Mouse (Mus musculus): ENCODE data around the gene Sult1d1. TPM values are rescaled to one million over a fixed set of nuclear protein-coding genes. Genes with fewer than 3 reads are reported as not detected.

The Sult1d1 gene
- 0.25 TPM in 1 of 2 replicates, not detected in the other for polyA plus RNA-seq (2015; fragmentation: Nextera tagmentation; extraction: Ambion mirVana)

DNA sequence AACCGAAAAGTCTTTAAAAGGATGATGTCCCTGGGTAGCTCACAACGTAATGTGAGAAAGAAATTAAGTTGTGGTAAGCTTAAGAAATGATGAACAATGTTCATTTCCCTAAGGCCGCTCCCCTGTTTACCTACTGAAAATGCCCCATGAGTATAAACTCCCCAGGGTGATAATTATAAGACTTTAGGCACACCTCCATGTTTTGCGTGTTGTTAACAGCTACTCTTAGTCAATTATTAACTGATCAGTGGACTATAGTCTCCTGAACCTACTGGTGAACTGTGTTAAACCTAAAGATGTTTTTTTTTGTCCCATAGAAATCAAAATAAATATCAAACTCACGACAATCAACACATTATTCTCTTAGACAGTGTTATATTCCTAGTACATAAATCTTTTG, at the start of gene Sult1d1:
Sult1d1 (minus strand) TSS at position 183 of the 400 bp plus-strand sequence.
- no peaks in the 10 kb centered on the region for H3K9me3 ChIP-seq (replicated peaks; ENCODE audit: control insufficient read depth, low read length)
- no peak for ATAC-seq (replicated peaks; ENCODE audit: extremely low read depth, insufficient read depth, low FRiP score)
- WGBS = 74% methylated on average over 5 of the region's 5 CpGs

DNA sequence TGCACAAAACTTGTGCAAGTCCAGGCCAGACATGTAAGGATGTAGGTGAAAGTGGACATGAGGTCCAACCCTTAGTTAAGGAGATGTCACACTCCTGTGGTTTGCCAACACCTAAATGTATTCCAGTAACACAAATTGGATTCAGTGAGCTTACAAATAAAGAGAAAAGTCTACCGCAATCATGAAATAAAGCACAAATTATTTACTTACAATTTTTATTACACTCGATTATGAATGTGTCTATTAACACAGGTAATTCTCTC, 46.2 kb upstream of the Sult1d1 start:
- no peaks in the 10 kb centered on the region for H3K9me3 ChIP-seq (replicated peaks; ENCODE audit: control insufficient read depth, low read length)
- WGBS = 80% methylated on average over 2 of the region's 2 CpGs
- no peak for ATAC-seq (replicated peaks; ENCODE audit: extremely low read depth, insufficient read depth, low FRiP score)
- H3K27me3 ChIP-seq (ENCODE audit: control insufficient read depth, insufficient read depth, low read length) = no peaks in the 10 kb centered on the region
- no peaks in the 10 kb centered on the region for H3K36me3 ChIP-seq (ENCODE audit: control insufficient read depth, insufficient read depth)
- no peak overlapping the region for H3K4me3 ChIP-seq (ENCODE audit: low read length)
- no peak overlapping the region for H3K4me2 ChIP-seq (ENCODE audit: low read depth, low read length)
- H3K27ac ChIP-seq (ENCODE audit: low read length) = no peak overlapping the region
- no peak overlapping the region for H3K9ac ChIP-seq (ENCODE audit: low read length)
- H3K4me1 ChIP-seq (ENCODE audit: control insufficient read depth, insufficient read depth, low read length) = no peaks in the 10 kb centered on the region

More for the DNA sequence above, at the start of gene Sult1d1:
- Histone ChIP-seq H3K27me3 (ENCODE audit: control insufficient read depth, insufficient read depth, low read length) (no peaks in the 10 kb centered on the region), H3K9ac (ENCODE audit: low read length) (no peak within 1 kb of the TSS), H3K4me1 (ENCODE audit: control insufficient read depth, insufficient read depth, low read length) (no peaks in the 10 kb centered on the region), H3K27ac (ENCODE audit: low read length) (no peak within 1 kb of the TSS), H3K4me3 (ENCODE audit: low read length) (no peak within 1 kb of the TSS), H3K4me2 (ENCODE audit: low read depth, low read length) (no peak within 1 kb of the TSS), H3K36me3 (ENCODE audit: control insufficient read depth, insufficient read depth) (no peaks in the 10 kb centered on the region)

- Histone ChIP-seq H3K4me3 (ENCODE audit: low read length) (no peak overlapping the region), H3K4me1 (ENCODE audit: control insufficient read depth, insufficient read depth, low read length) (no peaks in the 10 kb centered on the region), H3K27ac (ENCODE audit: low read length) (no peak overlapping the region), H3K9ac (ENCODE audit: low read length) (no peak overlapping the region), H3K9me3 (replicated peaks; ENCODE audit: control insufficient read depth, low read length) (no peaks in the 10 kb centered on the region), H3K27me3 (ENCODE audit: control insufficient read depth, insufficient read depth, low read length) (no peaks in the 10 kb centered on the region), H3K36me3 (ENCODE audit: control insufficient read depth, insufficient read depth) (no peaks in the 10 kb centered on the region), H3K4me2 (ENCODE audit: low read depth, low read length) (no peak overlapping the region)
- no peak for ATAC-seq (replicated peaks; ENCODE audit: extremely low read depth, insufficient read depth, low FRiP score)
Measured at GRCm38 (mm10) chr5:87614364-87615127, 45.7 kb upstream of the Sult1d1 start.

- Histone ChIP-seq H3K9me3 (replicated peaks; ENCODE audit: control insufficient read depth, low read length) (no peaks in the 10 kb centered on the region), H3K36me3 (ENCODE audit: control insufficient read depth, insufficient read depth) (no peaks in the 10 kb centered on the region), H3K9ac (ENCODE audit: low read length) (no peak overlapping the region), H3K4me3 (ENCODE audit: low read length) (no peak overlapping the region), H3K4me2 (ENCODE audit: low read depth, low read length) (no peak overlapping the region), H3K27ac (ENCODE audit: low read length) (no peak overlapping the region), H3K4me1 (ENCODE audit: control insufficient read depth, insufficient read depth, low read length) (no peaks in the 10 kb centered on the region), H3K27me3 (ENCODE audit: control insufficient read depth, insufficient read depth, low read length) (no peaks in the 10 kb centered on the region)
- ATAC-seq (replicated peaks; ENCODE audit: extremely low read depth, insufficient read depth, low FRiP score) = no peak
- 59% methylated on average over 3 of the region's 3 CpGs for WGBS
Measured at GRCm38 (mm10) chr5:87601018-87601417, 32.2 kb upstream of the Sult1d1 start.

DNA sequence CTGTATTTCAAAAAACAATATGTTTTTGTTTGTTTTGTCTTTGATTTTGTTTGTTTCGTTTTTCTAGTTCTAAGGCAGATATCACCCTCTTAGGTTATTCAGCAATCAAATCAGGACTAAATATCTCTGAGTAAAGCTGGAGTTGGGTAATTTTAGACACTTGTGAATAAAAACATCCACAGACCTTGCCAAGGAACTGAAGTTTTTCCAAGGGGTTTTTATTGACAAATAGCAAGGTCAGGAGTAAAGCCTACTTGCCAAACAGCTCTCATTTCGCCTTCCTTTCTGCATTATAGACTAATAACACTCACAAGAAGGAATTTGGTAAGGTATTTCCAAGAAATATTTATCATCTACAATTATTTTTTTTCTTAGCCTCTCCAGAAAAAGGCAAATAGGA, 29.1 kb upstream of the Sult1d1 start:
- Histone ChIP-seq H3K4me2 (ENCODE audit: low read depth, low read length) (no peak overlapping the region), H3K36me3 (ENCODE audit: control insufficient read depth, insufficient read depth) (no peaks in the 10 kb centered on the region), H3K4me3 (ENCODE audit: low read length) (no peak overlapping the region), H3K9ac (ENCODE audit: low read length) (no peak overlapping the region), H3K4me1 (ENCODE audit: control insufficient read depth, insufficient read depth, low read length) (no peaks in the 10 kb centered on the region), H3K27me3 (ENCODE audit: control insufficient read depth, insufficient read depth, low read length) (no peaks in the 10 kb centered on the region), H3K9me3 (replicated peaks; ENCODE audit: control insufficient read depth, low read length) (no peaks in the 10 kb centered on the region), H3K27ac (ENCODE audit: low read length) (no peak overlapping the region)
- ATAC-seq (replicated peaks; ENCODE audit: extremely low read depth, insufficient read depth, low FRiP score) = no peak
- 57% methylated on average over 2 of the region's 2 CpGs for WGBS

GRCm38 (mm10) chr5:87591494-87591893, 22.7 kb upstream of the Sult1d1 start, which contains the start of gene Sult1e1:
TSS of gene Sult1e1 (minus strand) at chr5:87591594.
- H3K27ac ChIP-seq (ENCODE audit: low read length) = no peak within 1 kb of the TSS
- H3K36me3 ChIP-seq (ENCODE audit: control insufficient read depth, insufficient read depth) = no peaks in the 10 kb centered on the region
- no peak within 1 kb of the TSS for H3K4me3 ChIP-seq (ENCODE audit: low read length)
- ATAC-seq (replicated peaks; ENCODE audit: extremely low read depth, insufficient read depth, low FRiP score) = no peak
- no peaks in the 10 kb centered on the region for H3K27me3 ChIP-seq (ENCODE audit: control insufficient read depth, insufficient read depth, low read length)
- H3K9me3 ChIP-seq (replicated peaks; ENCODE audit: control insufficient read depth, low read length) = no peaks in the 10 kb centered on the region
- H3K4me1 ChIP-seq (ENCODE audit: control insufficient read depth, insufficient read depth, low read length) = no peaks in the 10 kb centered on the region
- no peak within 1 kb of the TSS for H3K9ac ChIP-seq (ENCODE audit: low read length)
- 76% methylated on average over 5 of the region's 5 CpGs for WGBS
- no peak within 1 kb of the TSS for H3K4me2 ChIP-seq (ENCODE audit: low read depth, low read length)

- no peaks in the 10 kb centered on the region for H3K9me3 ChIP-seq (replicated peaks; ENCODE audit: control insufficient read depth, low read length)
- ATAC-seq (replicated peaks; ENCODE audit: extremely low read depth, insufficient read depth, low FRiP score) = no peak
- H3K27me3 ChIP-seq (ENCODE audit: control insufficient read depth, insufficient read depth, low read length) = no peaks in the 10 kb centered on the region
- no peak overlapping the region for H3K9ac ChIP-seq (ENCODE audit: low read length)
- no peak overlapping the region for H3K4me2 ChIP-seq (ENCODE audit: low read depth, low read length)
- H3K4me1 ChIP-seq (ENCODE audit: control insufficient read depth, insufficient read depth, low read length) = no peaks in the 10 kb centered on the region
- H3K36me3 ChIP-seq (ENCODE audit: control insufficient read depth, insufficient read depth) = no peaks in the 10 kb centered on the region
- H3K27ac ChIP-seq (ENCODE audit: low read length) = no peak overlapping the region
- 58% methylated on average over 2 of the region's 2 CpGs for WGBS
- H3K4me3 ChIP-seq (ENCODE audit: low read length) = no peak overlapping the region
Measured at GRCm38 (mm10) chr5:87589916-87590315, 21.1 kb upstream of the Sult1d1 start.

GRCm38 (mm10) chr5:87580389-87580788, 11.6 kb upstream of the Sult1d1 start:
- Histone ChIP-seq H3K9ac (ENCODE audit: low read length) (no peak overlapping the region), H3K36me3 (ENCODE audit: control insufficient read depth, insufficient read depth) (no peaks in the 10 kb centered on the region), H3K4me2 (ENCODE audit: low read depth, low read length) (no peak overlapping the region), H3K4me1 (ENCODE audit: control insufficient read depth, insufficient read depth, low read length) (no peaks in the 10 kb centered on the region), H3K27ac (ENCODE audit: low read length) (no peak overlapping the region), H3K9me3 (replicated peaks; ENCODE audit: control insufficient read depth, low read length) (no peaks in the 10 kb centered on the region), H3K4me3 (ENCODE audit: low read length) (no peak overlapping the region), H3K27me3 (ENCODE audit: control insufficient read depth, insufficient read depth, low read length) (no peaks in the 10 kb centered on the region)
- WGBS = 66% methylated on average over 1 of the region's 1 CpGs
- ATAC-seq (replicated peaks; ENCODE audit: extremely low read depth, insufficient read depth, low FRiP score) = no peak

DNA sequence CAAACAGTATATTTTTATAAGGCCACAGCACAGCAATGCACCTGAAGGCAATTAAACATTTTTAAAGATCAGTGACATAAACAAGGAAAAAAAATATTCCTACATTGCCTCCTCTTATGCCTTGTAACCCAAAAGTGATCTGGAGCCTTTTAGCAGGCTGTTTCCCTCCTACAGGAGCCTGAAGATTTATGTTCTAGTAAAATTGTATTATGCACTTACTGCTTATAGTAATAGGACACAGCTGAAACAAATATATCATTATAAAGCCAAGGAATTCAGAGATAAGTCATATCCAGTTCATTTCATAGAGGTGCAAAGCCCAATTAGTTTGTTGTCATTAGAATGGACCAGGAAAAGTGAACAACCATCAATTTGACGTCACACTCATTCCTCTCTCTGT, 5.3 kb upstream of the Sult1d1 start:
- no peaks in the 10 kb centered on the region for H3K9me3 ChIP-seq (replicated peaks; ENCODE audit: control insufficient read depth, low read length)
- no peaks in the 10 kb centered on the region for H3K36me3 ChIP-seq (ENCODE audit: control insufficient read depth, insufficient read depth)
- no peak overlapping the region for H3K27ac ChIP-seq (ENCODE audit: low read length)
- H3K27me3 ChIP-seq (ENCODE audit: control insufficient read depth, insufficient read depth, low read length) = no peaks in the 10 kb centered on the region
- H3K4me2 ChIP-seq (ENCODE audit: low read depth, low read length) = no peak overlapping the region
- no peaks in the 10 kb centered on the region for H3K4me1 ChIP-seq (ENCODE audit: control insufficient read depth, insufficient read depth, low read length)
- no peak for ATAC-seq (replicated peaks; ENCODE audit: extremely low read depth, insufficient read depth, low FRiP score)
- H3K4me3 ChIP-seq (ENCODE audit: low read length) = no peak overlapping the region
- H3K9ac ChIP-seq (ENCODE audit: low read length) = no peak overlapping the region
- 62% methylated on average over 1 of the region's 1 CpGs for WGBS
